Mouse (Mus musculus) stomach, embryonic 14.5 days (tissue): ENCODE measurements around the gene Arhgef7. TPM values are rescaled to one million over a fixed set of nuclear protein-coding genes. Genes with fewer than 3 reads are reported as not detected.
A peak's percentile ranks its signal among the peaks of the same experiment; 100 is the strongest.

ENCODE experiments used
- ATAC-seq: fragments of 200-750 bp; cut with Nextera tagmentation; 2 replicates; pipeline ENCODE4 v1.8.0; 2017; ENCODE audit warnings: low read depth, moderate TSS enrichment; ENCODE audit not compliant: insufficient number of reproducible peaks, insufficient read depth, low FRiP score
- H3K27ac ChIP-seq: fragments of 300-500 bp; sonication (generic); 2 replicates; pipeline ENCODE4 v1.5.1; 2014; ENCODE audit warnings: mild to moderate bottlenecking, low read length, moderate library complexity, mixed read lengths
- H3K27me3 ChIP-seq: fragments of 300-500 bp; sonication (generic); 2 replicates; pipeline ENCODE4 v1.6.1; 2014; ENCODE audit warnings: low read length, control low read depth, mixed read lengths; ENCODE audit not compliant: control insufficient read depth, insufficient read depth
- H3K36me3 ChIP-seq: fragments of 300-500 bp; sonication (generic); 2 replicates; pipeline ENCODE4 v1.6.1; 2014; ENCODE audit warnings: mild to moderate bottlenecking, control low read depth, low read length, moderate library complexity, mixed read lengths; ENCODE audit not compliant: control insufficient read depth, insufficient read depth
- H3K4me1 ChIP-seq: fragments of 300-500 bp; sonication (generic); 2 replicates; pipeline ENCODE4 v1.6.1; 2014; ENCODE audit warnings: low read length, control low read depth, mixed read lengths; ENCODE audit not compliant: control insufficient read depth, insufficient read depth
- H3K4me2 ChIP-seq: fragments of 300-500 bp; sonication (generic); replicated peaks from 2 replicates; pipeline ENCODE4 v1.6.1; 2014; ENCODE audit warnings: low read depth, low read length, control low read depth
- H3K4me3 ChIP-seq: fragments of 300-500 bp; sonication (generic); 2 replicates; pipeline ENCODE4 v1.5.1; 2014; ENCODE audit warnings: low read depth, low read length, control low read depth
- H3K9ac ChIP-seq: fragments of 300-500 bp; sonication (generic); replicated peaks from 2 replicates; pipeline ENCODE4 v1.6.1; 2014; ENCODE audit warnings: low read depth, mild to moderate bottlenecking, control low read depth, low read length, moderate library complexity, mixed read lengths
- H3K9me3 ChIP-seq: fragments of 300-500 bp; sonication (generic); 2 replicates; pipeline ENCODE4 v1.6.1; 2016; ENCODE audit warnings: low read depth, low read length, control low read depth; ENCODE audit not compliant: control insufficient read depth
- WGBS: fragments of 180-500 bp; shearing (Covaris S2); extraction: QIAGEN DNeasy Blood & Tissue Kit; methylation state at CpG from one replicate; pipeline ENCODE4 v1.1.7; 2014; 5-methylcytosine and 5-hydroxymethylcytosine counted together
- polyA plus RNA-seq: library from polyadenylated mRNA; unstranded; fragments of >200 nt; fragmentation: Nextera tagmentation; extraction: Ambion mirVana; gene quantifications from 2 replicates; pipeline ENCODE4 v1.2.1, GENCODE M21; 2014

The Arhgef7 gene
- polyA plus RNA-seq, 1 experiment from 2014 or later: 37.0 TPM

DNA sequence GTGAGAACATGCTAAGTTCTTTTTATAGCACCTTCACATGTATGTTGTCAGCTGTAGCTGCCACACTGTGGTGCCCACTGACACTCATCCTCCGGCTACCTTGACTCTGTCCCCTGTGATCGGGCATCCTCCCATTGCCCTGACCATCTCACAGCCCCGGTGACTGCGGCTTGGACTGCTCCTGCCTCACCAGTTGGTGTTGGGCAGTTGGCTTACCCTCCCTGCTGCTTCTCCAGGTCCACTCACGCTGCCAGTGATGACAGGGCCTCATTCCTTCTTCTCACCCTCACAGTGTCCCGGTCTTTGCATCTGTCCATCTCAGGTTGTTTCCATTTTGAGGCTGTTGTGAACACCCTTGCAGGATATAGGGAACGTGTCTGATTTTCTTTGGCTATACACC is 35.3 kb downstream of the Arhgef7 start:
- Histone ChIP-seq H3K9me3 (no peaks in the 10 kb centered on the region), H3K4me1 (peaks cover 8% of the 10 kb centered on the region; the same call in 1 of the 2 replicates), H3K4me3 (no peak overlapping the region), H3K27ac (no peak overlapping the region), H3K36me3 (no peaks in the 10 kb centered on the region), H3K4me2 (no peak overlapping the region), H3K27me3 (no peaks in the 10 kb centered on the region), H3K9ac (no peak overlapping the region)
- 90% methylated on average over 7 of the region's 7 CpGs for WGBS
- no peak for ATAC-seq

DNA sequence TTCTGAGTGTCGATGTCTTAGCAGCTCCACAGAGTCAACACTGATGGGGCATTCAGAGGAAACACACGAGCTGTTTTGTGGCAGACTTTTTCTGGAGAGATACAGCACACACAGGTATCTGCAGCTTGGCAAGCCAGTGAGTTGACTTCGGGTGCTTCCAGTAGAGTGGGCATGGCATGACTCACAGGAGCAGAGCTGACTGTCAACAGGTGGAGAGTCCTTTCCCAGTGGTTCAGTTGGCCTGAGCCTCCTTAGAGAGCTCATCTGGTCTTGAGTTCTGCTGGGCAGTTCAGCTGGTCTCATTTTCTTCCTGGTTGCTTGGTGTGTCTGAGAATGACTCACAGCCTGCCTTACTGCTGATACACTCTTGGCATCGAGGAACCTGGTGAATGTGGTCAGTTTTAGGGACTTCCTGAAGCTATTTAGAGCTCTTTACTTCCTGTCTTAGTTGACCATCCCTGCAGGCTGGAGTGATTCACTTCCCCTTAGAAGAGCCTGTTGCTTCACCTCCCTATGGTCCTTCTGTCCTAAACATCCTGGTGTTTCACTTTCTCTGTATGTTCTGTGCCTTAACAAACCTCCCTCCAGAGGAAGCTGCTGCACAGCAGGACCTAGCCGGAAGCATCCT is 39.8 kb downstream of the Arhgef7 start:
- H3K4me2 ChIP-seq: no peak overlapping the region
- H3K9ac ChIP-seq: no peak overlapping the region
- no peaks in the 10 kb centered on the region for H3K36me3 ChIP-seq
- H3K4me3 ChIP-seq: no peak overlapping the region
- no peaks in the 10 kb centered on the region for H3K4me1 ChIP-seq
- H3K27ac ChIP-seq: no peak overlapping the region
- H3K9me3 ChIP-seq: no peaks in the 10 kb centered on the region
- WGBS: 84% methylated on average over 5 of the region's 5 CpGs
- ATAC-seq: no peak
- H3K27me3 ChIP-seq: no peaks in the 10 kb centered on the region

DNA sequence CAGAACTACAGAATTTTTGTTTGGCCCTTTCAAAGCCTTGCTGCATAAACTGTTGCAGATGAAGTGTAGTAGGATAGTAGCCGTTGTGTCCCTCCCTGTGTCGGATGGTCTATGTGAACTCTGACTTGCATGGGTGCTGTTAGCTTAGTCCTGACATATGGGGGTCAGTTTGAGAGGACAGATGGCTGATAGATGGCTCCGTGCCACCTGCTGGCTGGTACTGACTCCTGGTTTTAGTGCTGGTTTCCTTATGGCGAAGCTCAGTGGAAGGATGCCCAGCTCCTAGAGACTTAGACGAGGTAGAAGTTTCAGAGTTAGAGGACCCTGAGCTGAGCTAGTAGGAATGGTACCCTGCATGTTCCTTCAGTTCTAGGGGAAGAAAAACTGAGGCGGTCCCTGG is 42.5 kb downstream of the Arhgef7 start:
- no peaks in the 10 kb centered on the region for H3K27me3 ChIP-seq
- no peak overlapping the region for H3K27ac ChIP-seq
- no peak overlapping the region for H3K4me2 ChIP-seq
- ATAC-seq: no peak
- H3K9ac ChIP-seq: no peak overlapping the region
- H3K36me3 ChIP-seq: no peaks in the 10 kb centered on the region
- no peaks in the 10 kb centered on the region for H3K9me3 ChIP-seq
- no peak overlapping the region for H3K4me3 ChIP-seq
- H3K4me1 ChIP-seq: peaks cover 15% of the 10 kb centered on the region
- 89% methylated on average over 6 of the region's 6 CpGs for WGBS

GRCm38 (mm10) chr8:11770521-11771080 is 43.1 kb downstream of the Arhgef7 start:
- WGBS: 64% methylated on average over 7 of the region's 7 CpGs
- Histone ChIP-seq H3K9me3 (no peaks in the 10 kb centered on the region), H3K4me2 (no peak overlapping the region), H3K4me1 (peaks cover 19% of the 10 kb centered on the region), H3K27ac (no peak overlapping the region), H3K36me3 (no peaks in the 10 kb centered on the region), H3K27me3 (no peaks in the 10 kb centered on the region), H3K4me3 (no peak overlapping the region), H3K9ac (no peak overlapping the region)
- ATAC-seq: no peak

DNA sequence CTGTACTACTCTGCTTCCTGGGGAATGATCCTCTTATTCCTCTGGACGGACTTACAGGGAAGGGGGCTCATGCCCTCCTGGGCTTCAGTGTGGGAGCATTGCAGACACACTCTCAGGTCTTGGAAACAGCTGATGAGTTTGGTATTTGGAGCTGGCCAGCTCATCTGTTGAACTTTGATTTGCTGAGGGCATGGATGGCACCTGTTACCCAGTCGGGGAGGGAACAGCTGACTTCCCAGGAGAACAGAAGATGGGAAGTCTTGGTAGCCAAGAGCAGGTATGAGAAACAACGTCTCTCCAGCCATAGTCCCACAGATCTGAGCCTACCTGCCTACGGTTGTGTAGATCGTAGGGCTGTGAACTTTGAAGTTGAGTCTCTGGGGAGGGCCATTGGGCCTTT is 44.1 kb downstream of the Arhgef7 start:
- 86% methylated on average over 5 of the region's 5 CpGs for WGBS
- no peaks in the 10 kb centered on the region for H3K27me3 ChIP-seq
- H3K4me2 ChIP-seq: no peak overlapping the region
- H3K27ac ChIP-seq: no peak overlapping the region
- no peaks in the 10 kb centered on the region for H3K36me3 ChIP-seq
- no peaks in the 10 kb centered on the region for H3K9me3 ChIP-seq
- H3K4me3 ChIP-seq: no peak overlapping the region
- peaks cover 25% of the 10 kb centered on the region for H3K4me1 ChIP-seq
- ATAC-seq: no peak
- H3K9ac ChIP-seq: no peak overlapping the region

- Histone ChIP-seq H3K4me2 (0 out of 2 replicates have a peak overlapping the region, but pooled peaks have one; percentile 20), H3K4me3 (no peak overlapping the region), H3K27ac (peak overlapping the region; percentile 75), H3K27me3 (no peaks in the 10 kb centered on the region), H3K9ac (no peak overlapping the region), H3K36me3 (no peaks in the 10 kb centered on the region), H3K4me1 (peaks cover 32% of the 10 kb centered on the region), H3K9me3 (no peaks in the 10 kb centered on the region)
- 67% methylated on average over 17 of the region's 17 CpGs for WGBS
- peak; percentile 74 for ATAC-seq
Observed at GRCm38 (mm10) chr8:11774195-11775076, 46.9 kb downstream of the Arhgef7 start.

- no peak for ATAC-seq
- H3K27ac ChIP-seq: no peak overlapping the region
- no peak overlapping the region for H3K4me3 ChIP-seq
- H3K4me1 ChIP-seq: peaks cover 36% of the 10 kb centered on the region
- no peaks in the 10 kb centered on the region for H3K9me3 ChIP-seq
- H3K4me2 ChIP-seq: no peak overlapping the region
- H3K27me3 ChIP-seq: no peaks in the 10 kb centered on the region
- H3K9ac ChIP-seq: no peak overlapping the region
- no peaks in the 10 kb centered on the region for H3K36me3 ChIP-seq
- WGBS: 39% methylated on average over 7 of the region's 7 CpGs
Observed at GRCm38 (mm10) chr8:11775889-11776288, 48.4 kb downstream of the Arhgef7 start.

DNA sequence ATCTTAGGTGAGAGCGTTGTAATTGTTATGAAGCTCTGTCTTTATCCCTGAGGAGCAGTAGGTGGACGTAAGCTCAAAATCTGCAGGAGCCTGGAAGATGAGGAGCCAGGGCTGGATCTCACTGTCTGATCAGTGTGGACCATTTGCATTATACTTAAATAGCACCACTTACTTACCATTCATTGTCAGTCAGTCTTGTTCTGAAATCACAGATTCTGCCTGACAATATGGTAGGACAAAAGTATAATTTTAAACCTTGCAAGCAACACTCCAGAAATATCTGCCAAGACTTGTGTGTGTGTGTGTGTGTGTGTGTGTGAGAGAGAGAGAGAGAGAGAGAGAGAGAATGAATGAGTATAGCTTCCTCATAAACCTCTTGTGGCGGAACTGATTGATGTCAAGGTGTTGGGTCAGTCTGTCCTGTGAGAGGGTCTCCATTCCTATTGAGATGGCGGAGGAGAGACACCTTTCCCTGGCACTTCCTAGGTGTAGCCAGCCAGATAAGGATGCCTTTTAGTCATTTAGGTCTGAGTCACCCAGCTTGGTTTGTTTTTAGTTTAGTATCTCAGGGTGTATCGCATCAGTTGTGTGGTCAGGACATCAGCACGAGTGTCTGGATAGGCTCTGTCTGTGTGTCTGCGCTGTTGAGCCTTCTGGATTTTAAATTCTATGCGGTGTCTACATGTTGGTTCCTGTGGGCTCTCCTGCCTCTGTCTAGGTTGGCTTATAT is 49.1 kb downstream of the Arhgef7 start:
- H3K36me3 ChIP-seq: no peaks in the 10 kb centered on the region; the same call in 1 of the 2 replicates
- H3K9me3 ChIP-seq: no peaks in the 10 kb centered on the region
- H3K27me3 ChIP-seq: no peaks in the 10 kb centered on the region
- H3K9ac ChIP-seq: no peak overlapping the region
- peaks cover 36% of the 10 kb centered on the region for H3K4me1 ChIP-seq
- ATAC-seq: no peak
- 90% methylated on average over 8 of the region's 8 CpGs for WGBS
- no peak overlapping the region for H3K4me2 ChIP-seq
- no peak overlapping the region for H3K4me3 ChIP-seq
- H3K27ac ChIP-seq: no peak overlapping the region
